Mouse (Mus musculus) MEL (cell line): Measurements from ENCODE around the gene Senp8. TPM values are rescaled to one million over a fixed set of nuclear protein-coding genes. Genes with fewer than 3 reads are reported as not detected.
"Not testable (repeated sequence)": the region's sequence is repeated elsewhere in the genome, so short reads cannot be mapped to it uniquely, and the experiment has no call there.

ENCODE experiments used
- DNase-seq: peaks from one replicate; pipeline ENCODE4 v3.0.0; 2011; ENCODE audit warnings: low read depth, low spot score
- H3K27ac ChIP-seq: 2 replicates; pipeline ENCODE4 v1.5.1; 2012; ENCODE audit warnings: low read depth, mild to moderate bottlenecking, control low read depth, low read length, moderate library complexity; ENCODE audit not compliant: control insufficient read depth
- H3K27me3 ChIP-seq, 2 experiments: fragments of 150-350 bp in 1 of 2; sonication (generic) in 1 of 2; 2 replicates each; pipeline ENCODE4 v1.6.1; 2012; ENCODE audit warnings: low read length in 2 of 2, mild to moderate bottlenecking in 2 of 2, improper control_type of control experiment in 1 of 2, moderate library complexity in 1 of 2; ENCODE audit not compliant: insufficient read depth in 2 of 2, control insufficient read depth in 1 of 2
- H3K36me3 ChIP-seq, 2 experiments: 2 replicates each; pipeline ENCODE4 v1.6.1; 2012 to 2014; ENCODE audit warnings: low read length in 2 of 2, improper control_type of control experiment in 1 of 2, inconsistent platforms in 1 of 2, mild to moderate bottlenecking in 1 of 2; ENCODE audit not compliant: insufficient read depth in 2 of 2, control insufficient read depth in 1 of 2
- H3K4me1 ChIP-seq, 2 experiments: fragments of 150-350 bp in 1 of 2; sonication (generic) in 1 of 2; 2 replicates each; pipeline ENCODE4 v1.6.1; 2012; ENCODE audit warnings: low read length in 2 of 2, improper control_type of control experiment in 1 of 2, mild to moderate bottlenecking in 1 of 2; ENCODE audit not compliant: insufficient read depth in 2 of 2, control insufficient read depth in 1 of 2
- H3K4me3 ChIP-seq, 2 experiments: fragments of 150-350 bp in 1 of 2; sonication (generic) in 1 of 2; 2 replicates each; pipeline ENCODE4 v1.5.1; 2012; ENCODE audit warnings: low read depth in 2 of 2, low read length in 2 of 2, mild to moderate bottlenecking in 2 of 2, moderate library complexity in 2 of 2, control low read depth in 1 of 2, improper control_type of control experiment in 1 of 2; ENCODE audit not compliant: control insufficient read depth in 1 of 2, insufficient read depth in 1 of 2
- H3K79me2 ChIP-seq: 2 replicates; pipeline ENCODE4 v1.6.1; 2012; ENCODE audit warnings: mild to moderate bottlenecking, low read length, moderate library complexity; ENCODE audit not compliant: control insufficient read depth, poor library complexity, insufficient read depth
- H3K9ac ChIP-seq: 2 replicates; pipeline ENCODE4 v1.6.1; 2012; ENCODE audit warnings: low read depth, mild to moderate bottlenecking, control low read depth, low read length, moderate library complexity; ENCODE audit not compliant: control insufficient read depth, poor library complexity, severe bottlenecking
- H3K9me3 ChIP-seq: fragments of 150-350 bp; sonication (generic); replicated peaks from 2 replicates; pipeline ENCODE4 v1.6.1; 2012; ENCODE audit warnings: mild to moderate bottlenecking, low read length, improper control_type of control experiment, moderate library complexity; ENCODE audit not compliant: insufficient read depth
- CTCF ChIP-seq, 3 experiments: IDR thresholded peaks in 2 of 3; conservative IDR thresholded peaks in 1 of 3; 2 replicates each; pipeline ENCODE4 v1.5.1; 2011 to 2012; ENCODE audit warnings: low read length in 3 of 3, low read depth in 2 of 3, mild to moderate bottlenecking in 2 of 3, improper control_type of control experiment in 1 of 3, inconsistent platforms in 1 of 3, mixed read lengths in 1 of 3, moderate library complexity in 1 of 3; ENCODE audit not compliant: control insufficient read depth in 1 of 3, insufficient read depth in 1 of 3, poor library complexity in 1 of 3, severe bottlenecking in 1 of 3
- ELF1 ChIP-seq: IDR thresholded peaks from 2 replicates; pipeline ENCODE4 v1.6.1; 2014; ENCODE audit warnings: low read depth, mild to moderate bottlenecking, inconsistent platforms, low read length, improper control_type of control experiment, moderate library complexity
- ETS1 ChIP-seq: IDR thresholded peaks from 2 replicates; pipeline ENCODE4 v1.6.1; 2012; ENCODE audit warnings: low read depth, mild to moderate bottlenecking, inconsistent platforms, low read length, improper control_type of control experiment, moderate library complexity
- MAX ChIP-seq: IDR thresholded peaks from 2 replicates; pipeline ENCODE4 v1.6.1; 2011; ENCODE audit warnings: low read length, improper control_type of control experiment
- MAZ ChIP-seq: IDR thresholded peaks from 2 replicates; pipeline ENCODE4 v1.6.1; 2012; ENCODE audit warnings: low read depth, mild to moderate bottlenecking, inconsistent platforms, low read length, improper control_type of control experiment
- MEF2A ChIP-seq: IDR thresholded peaks from 2 replicates; pipeline ENCODE4 v1.6.1; 2014; ENCODE audit warnings: low read depth, mild to moderate bottlenecking, inconsistent platforms, low read length, improper control_type of control experiment; ENCODE audit not compliant: poor library complexity, insufficient replicate concordance, severe bottlenecking; ENCODE audit errors: extremely low read depth
- RAD21 ChIP-seq: IDR thresholded peaks from 2 replicates; pipeline ENCODE4 v1.6.1; 2011; ENCODE audit warnings: mild to moderate bottlenecking, low read depth, low read length, improper control_type of control experiment
- SMC3 ChIP-seq: IDR thresholded peaks from 2 replicates; pipeline ENCODE4 v1.6.1; 2011; ENCODE audit warnings: low read depth, low read length, improper control_type of control experiment
- TBP ChIP-seq: IDR thresholded peaks from 2 replicates; pipeline ENCODE4 v1.8.0; 2011; ENCODE audit warnings: low read depth, low read length, improper control_type of control experiment
- USF1 ChIP-seq: IDR thresholded peaks from 2 replicates; pipeline ENCODE4 v1.6.1; 2014; ENCODE audit warnings: low read depth, mild to moderate bottlenecking, inconsistent platforms, low read length, improper control_type of control experiment, moderate library complexity
- ZC3H11A ChIP-seq: IDR thresholded peaks from 2 replicates; pipeline ENCODE4 v1.6.1; 2012; ENCODE audit warnings: low read depth, mild to moderate bottlenecking, inconsistent platforms, low read length, improper control_type of control experiment
- ZMIZ1 ChIP-seq: IDR thresholded peaks from 2 replicates; pipeline ENCODE4 v1.6.1; 2012; ENCODE audit warnings: low read depth, mild to moderate bottlenecking, inconsistent platforms, low read length, improper control_type of control experiment, moderate library complexity
- ZNF384 ChIP-seq: IDR thresholded peaks from 2 replicates; pipeline ENCODE4 v1.6.1; 2012; ENCODE audit warnings: low read depth, mild to moderate bottlenecking, inconsistent platforms, low read length, improper control_type of control experiment
- polyA plus RNA-seq, 2 experiments: library from polyadenylated mRNA; stranded (reverse) in 1 of 2; unstranded in 1 of 2; fragments of >175 nt in 1 of 2; fragments of >200 nt in 1 of 2; gene quantifications; 2 replicates each; pipeline versions ENCODE4 v1.2.1 to v1.2.4; 2012; ENCODE audit warnings: low replicate concordance in 2 of 2, low read depth in 1 of 2; ENCODE audit not compliant: insufficient read length in 2 of 2, insufficient read depth in 1 of 2, missing spikeins in 1 of 2
- total RNA-seq: library from RNA; depleted of rRNA; stranded (reverse); fragments of 300-350 nt; gene quantifications from 2 replicates; pipeline ENCODE4 v1.2.3, GENCODE M21; 2012

Gene Senp8
- total and polyA plus RNA-seq, 3 experiments: 2.7 to 5.5 TPM; not detected in 1

- H3K4me1 ChIP-seq, H3K9me3 ChIP-seq, H3K27ac ChIP-seq, H3K9ac ChIP-seq, H3K27me3 ChIP-seq, H3K4me3 ChIP-seq, DNase-seq, H3K36me3 ChIP-seq, H3K79me2 ChIP-seq: not testable (repeated sequence)
- TF ChIP-seq ZNF384: peak; percentile 54; the same call in 1 of the 2 replicates
These were observed 16.5 kb upstream of the Senp8 start for GRCm38 (mm10) chr9:59766966-59767461.

GRCm38 (mm10) chr9:59760515-59760914 is 10.0 kb upstream of the Senp8 start:
- H3K9ac ChIP-seq: no peak overlapping the region
- no peak overlapping the region for H3K27ac ChIP-seq
- peaks cover 2% of the 10 kb centered on the region in 2 experiments; a peak in 3 of 4 replicates for H3K4me1 ChIP-seq
- H3K9me3 ChIP-seq: no peaks in the 10 kb centered on the region
- H3K27me3 ChIP-seq: no peaks in the 10 kb centered on the region
- no peak overlapping the region for H3K4me3 ChIP-seq
- peaks cover 0 to 6% of the 10 kb centered on the region in 2 experiments; a peak in 2 of 4 replicates for H3K36me3 ChIP-seq
- peak; percentile 50 for DNase-seq
- TF ChIP-seq USF1: no peak
- no peak for TF ChIP-seq MAX
- peak; percentile 10; the same call in 1 of the 2 replicates for TF ChIP-seq ZC3H11A
- peak; percentile 14 to 61 (median 32); a peak in 3 of 6 replicates for TF ChIP-seq CTCF (IDR thresholded peaks at IDR 0.05 in 2 of 3, conservative IDR thresholded peaks at IDR 0.05 in 1 of 3; ENCODE audit: control insufficient read depth in 1 of 3, insufficient read depth in 1 of 3, low read depth in 2 of 3, low read length in 3 of 3, poor library complexity in 1 of 3, severe bottlenecking in 1 of 3)
- no peak for TF ChIP-seq MEF2A
- no peak for TF ChIP-seq TBP
- no peak for TF ChIP-seq ZMIZ1
- no peak for TF ChIP-seq ETS1
- peak; percentile 46 for TF ChIP-seq RAD21
- peak; percentile 55 for TF ChIP-seq SMC3
- no peak for TF ChIP-seq ELF1
- TF ChIP-seq MAZ: no peak
- H3K79me2 ChIP-seq: no peaks in the 10 kb centered on the region

DNA sequence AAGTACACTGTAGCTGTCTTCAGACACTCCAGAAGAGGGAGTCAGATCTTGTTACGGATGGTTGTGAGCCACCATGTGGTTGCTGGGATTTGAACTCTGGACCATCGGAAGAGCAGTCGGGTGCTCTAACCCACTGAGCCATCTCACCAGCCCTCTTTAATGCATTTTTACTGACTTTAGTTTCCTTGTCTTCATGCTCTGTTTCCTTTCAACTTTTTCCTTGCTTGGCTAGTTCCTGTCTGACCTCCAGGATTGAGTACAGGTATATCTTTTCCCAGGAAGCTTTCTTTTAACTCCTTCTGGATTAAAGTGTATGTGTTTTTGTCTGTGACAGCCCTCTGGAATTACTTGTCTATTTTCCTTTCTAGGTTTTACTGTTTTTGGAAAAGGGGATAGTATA is 6.5 kb upstream of the Senp8 start:
- peaks cover 2 to 11% of the 10 kb centered on the region in 2 experiments; a peak in 3 of 4 replicates for H3K4me1 ChIP-seq
- not testable (repeated sequence) for H3K27ac ChIP-seq, H3K27me3 ChIP-seq, DNase-seq, H3K4me3 ChIP-seq, H3K9me3 ChIP-seq, H3K79me2 ChIP-seq, H3K9ac ChIP-seq
- peaks cover 0 to 13% of the 10 kb centered on the region in 2 experiments; a peak in 2 of 4 replicates for H3K36me3 ChIP-seq
